Mouse (Mus musculus) R1 (cell line): Measurements from ENCODE around the gene Gm4565.
"Not testable (repeated sequence)": the region's sequence is repeated elsewhere in the genome, so short reads cannot be mapped to it uniquely, and the experiment has no call there.

Experiments
- DNase-seq: peaks from one replicate; pipeline ENCODE4 v3.0.0-alpha.2; 2018; ENCODE audit warnings: low read depth, low spot score

Gm4565 gene

DNA sequence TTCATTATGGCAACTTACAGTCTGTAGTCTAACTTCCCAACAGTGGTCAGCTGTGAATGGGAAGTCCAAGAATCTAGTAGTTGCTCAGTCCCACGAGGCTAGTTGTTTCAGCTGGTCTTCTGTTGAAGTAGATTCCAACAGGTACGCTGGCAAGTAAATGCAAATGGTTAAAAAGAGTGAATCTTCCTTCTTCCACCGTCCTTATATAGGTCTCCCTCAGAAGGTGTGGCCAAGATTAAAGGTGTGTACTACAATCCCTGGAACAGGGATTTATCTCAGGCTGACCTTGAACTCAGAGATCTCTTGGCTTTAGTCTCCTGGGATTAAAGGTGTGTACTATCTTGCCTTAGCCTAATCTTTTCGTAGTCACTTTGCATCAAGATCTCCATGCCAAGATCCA is at the start of gene Gm4565:
Gm4565 (minus strand) TSS at position 101 of the 400 bp plus-strand sequence.
- DNase-seq: not testable (repeated sequence)

GRCm38 (mm10) chr7:22565243-22565642 is 22.7 kb downstream of the Gm4565 start, which contains the start of gene Gm4201:
TSS of gene Gm4201 (minus strand) at chr7:22565343.
- DNase-seq: not testable (repeated sequence)

DNA sequence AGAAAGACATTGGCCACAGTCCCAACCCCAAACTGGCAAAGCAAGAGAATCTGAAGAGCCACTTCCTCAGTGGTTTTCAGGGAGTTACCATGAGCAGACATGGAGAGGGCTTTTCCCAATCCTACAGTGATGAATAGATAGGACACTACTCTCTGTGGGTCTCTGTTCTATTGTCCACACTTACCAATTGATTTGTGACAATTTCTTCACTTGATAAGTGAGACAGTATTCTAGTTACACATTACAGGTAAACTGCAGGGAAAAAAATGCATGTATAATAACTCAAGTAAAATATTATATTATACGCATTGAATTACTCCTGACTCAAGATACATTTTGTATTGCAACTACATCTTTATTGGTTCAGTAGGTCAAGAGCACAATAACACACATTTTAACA is 53.1 kb downstream of the Gm4565 start, which contains the start of gene Gm8677:
Gm8677 (minus strand) TSS at position 101 of the 400 bp plus-strand sequence.
- not testable (repeated sequence) for DNase-seq
